Mouse (Mus musculus) limb, embryonic 13.5 days (tissue): ENCODE data around the gene Il22ra2. TPM values are rescaled to one million over a fixed set of nuclear protein-coding genes. Genes with fewer than 3 reads are reported as not detected.
A peak's percentile ranks its signal among the peaks of the same experiment; 100 is the strongest.

Experiments
- ATAC-seq: fragments of 200-750 bp; cut with Nextera tagmentation; 2 replicates; pipeline ENCODE4 v1.8.0; 2017; ENCODE audit warnings: low read depth, moderate number of reproducible peaks, moderate TSS enrichment; ENCODE audit not compliant: low FRiP score
- H3K27ac ChIP-seq: fragments of 300-500 bp; sonication (generic); 2 replicates; pipeline ENCODE4 v1.5.1; 2015; ENCODE audit warnings: inconsistent platforms, mild to moderate bottlenecking, moderate library complexity
- H3K27me3 ChIP-seq: fragments of 300-500 bp; sonication (generic); 2 replicates; pipeline ENCODE4 v1.6.1; 2015; ENCODE audit warnings: mild to moderate bottlenecking, inconsistent platforms
- H3K36me3 ChIP-seq: fragments of 300-500 bp; sonication (generic); 2 replicates; pipeline ENCODE4 v1.6.1; 2015; ENCODE audit warnings: inconsistent platforms, mild to moderate bottlenecking, moderate library complexity
- H3K4me1 ChIP-seq: fragments of 300-500 bp; sonication (generic); 2 replicates; pipeline ENCODE4 v1.6.1; 2015; ENCODE audit warnings: inconsistent platforms
- H3K4me2 ChIP-seq: fragments of 300-500 bp; sonication (generic); replicated peaks from 2 replicates; pipeline ENCODE4 v1.6.1; 2015; ENCODE audit warnings: inconsistent platforms, mild to moderate bottlenecking, moderate library complexity
- H3K4me3 ChIP-seq: fragments of 300-500 bp; sonication (generic); 2 replicates; pipeline ENCODE4 v1.5.1; 2015; ENCODE audit warnings: moderate library complexity, mild to moderate bottlenecking, inconsistent platforms
- H3K9ac ChIP-seq: fragments of 300-500 bp; sonication (generic); 2 replicates; pipeline ENCODE4 v1.6.1; 2015; ENCODE audit warnings: mild to moderate bottlenecking, inconsistent platforms
- H3K9me3 ChIP-seq: fragments of 300-500 bp; sonication (generic); 2 replicates; pipeline ENCODE4 v1.6.1; 2016; ENCODE audit warnings: inconsistent platforms
- WGBS: fragments of 180-500 bp; shearing (Covaris S2); methylation state at CpG from one replicate; pipeline ENCODE4 v1.1.7; 2015; 5-methylcytosine and 5-hydroxymethylcytosine counted together
- polyA plus RNA-seq: library from polyadenylated mRNA; unstranded; fragments of >200 nt; fragmentation: Nextera tagmentation; extraction: Ambion mirVana; gene quantifications from 2 replicates; pipeline ENCODE4 v1.2.1, GENCODE M21; 2015

The Il22ra2 gene
- polyA plus RNA-seq, 1 experiment from 2014 or later: not detected

- Histone ChIP-seq H3K27ac (no peak overlapping the region), H3K4me1 (peaks cover 12% of the 10 kb centered on the region), H3K9ac (no peak overlapping the region), H3K27me3 (no peaks in the 10 kb centered on the region), H3K9me3 (no peaks in the 10 kb centered on the region), H3K4me3 (no peak overlapping the region), H3K4me2 (no peak overlapping the region), H3K36me3 (peaks cover 29% of the 10 kb centered on the region)
- 49% methylated on average over 2 of the region's 2 CpGs for WGBS
- ATAC-seq: no peak
These were observed 10.2 kb upstream of the Il22ra2 start for GRCm38 (mm10) chr10:19611616-19612015.

GRCm38 (mm10) chr10:19613111-19613753 is 8.6 kb upstream of the Il22ra2 start:
- H3K36me3 ChIP-seq: peaks cover 14% of the 10 kb centered on the region
- WGBS: 34% methylated on average over 7 of the region's 7 CpGs
- peaks cover 12% of the 10 kb centered on the region for H3K4me1 ChIP-seq
- 0 out of 2 replicates have a peak overlapping the region, but pooled peaks have one; percentile 8 for H3K9ac ChIP-seq
- no peaks in the 10 kb centered on the region for H3K27me3 ChIP-seq
- H3K27ac ChIP-seq: peak overlapping the region; percentile 79; the same call in 1 of the 2 replicates
- H3K4me3 ChIP-seq: no peak overlapping the region
- 0 out of 2 replicates have a peak, but pooled peaks have one; percentile 57 for ATAC-seq
- H3K9me3 ChIP-seq: no peaks in the 10 kb centered on the region
- H3K4me2 ChIP-seq: peak overlapping the region; percentile 27; the same call in 1 of the 2 replicates

- ATAC-seq: no peak
- Histone ChIP-seq H3K9ac (no peak overlapping the region), H3K4me3 (no peak overlapping the region), H3K9me3 (no peaks in the 10 kb centered on the region), H3K36me3 (no peaks in the 10 kb centered on the region), H3K27me3 (no peaks in the 10 kb centered on the region), H3K4me2 (no peak overlapping the region), H3K4me1 (no peaks in the 10 kb centered on the region), H3K27ac (no peak overlapping the region)
- 86% methylated on average over 5 of the region's 5 CpGs for WGBS
These were observed 2.1 kb upstream of the Il22ra2 start for GRCm38 (mm10) chr10:19619736-19620135.

- no peak overlapping the region for H3K9ac ChIP-seq
- H3K9me3 ChIP-seq: no peaks in the 10 kb centered on the region
- no peaks in the 10 kb centered on the region for H3K27me3 ChIP-seq
- H3K27ac ChIP-seq: no peak overlapping the region
- no peak for ATAC-seq
- no peaks in the 10 kb centered on the region for H3K36me3 ChIP-seq
- H3K4me3 ChIP-seq: no peak overlapping the region
- 87% methylated on average over 1 of the region's 1 CpGs for WGBS
- no peak overlapping the region for H3K4me2 ChIP-seq
- no peaks in the 10 kb centered on the region for H3K4me1 ChIP-seq
These were observed 2.8 kb downstream of the Il22ra2 start for GRCm38 (mm10) chr10:19624617-19625016.

- WGBS: 88% methylated on average over 2 of the region's 2 CpGs
- Histone ChIP-seq H3K27ac (no peak overlapping the region), H3K4me3 (no peak overlapping the region), H3K9ac (no peak overlapping the region), H3K9me3 (no peaks in the 10 kb centered on the region), H3K4me1 (no peaks in the 10 kb centered on the region), H3K4me2 (no peak overlapping the region), H3K36me3 (no peaks in the 10 kb centered on the region), H3K27me3 (no peaks in the 10 kb centered on the region)
- no peak for ATAC-seq
These were observed 5.5 kb downstream of the Il22ra2 start for GRCm38 (mm10) chr10:19627342-19627741.

- Histone ChIP-seq H3K27me3 (no peaks in the 10 kb centered on the region), H3K4me2 (no peak overlapping the region), H3K4me3 (no peak overlapping the region), H3K4me1 (no peaks in the 10 kb centered on the region), H3K9ac (no peak overlapping the region), H3K9me3 (no peaks in the 10 kb centered on the region), H3K36me3 (no peaks in the 10 kb centered on the region), H3K27ac (no peak overlapping the region)
- no peak for ATAC-seq
- WGBS: 76% methylated on average over 4 of the region's 4 CpGs
These were observed 6.0 kb downstream of the Il22ra2 start for GRCm38 (mm10) chr10:19627748-19628147.

- Histone ChIP-seq H3K27ac (no peak overlapping the region), H3K4me1 (no peaks in the 10 kb centered on the region), H3K4me2 (no peak overlapping the region), H3K27me3 (no peaks in the 10 kb centered on the region), H3K9ac (no peak overlapping the region), H3K9me3 (no peaks in the 10 kb centered on the region), H3K36me3 (no peaks in the 10 kb centered on the region), H3K4me3 (no peak overlapping the region)
- WGBS: 74% methylated on average over 13 of the region's 13 CpGs
- ATAC-seq: no peak
These were observed 9.9 kb downstream of the Il22ra2 start for GRCm38 (mm10) chr10:19631616-19632195.

- H3K36me3 ChIP-seq: no peaks in the 10 kb centered on the region
- H3K4me1 ChIP-seq: no peaks in the 10 kb centered on the region
- ATAC-seq: no peak
- H3K9ac ChIP-seq: no peak overlapping the region
- no peak overlapping the region for H3K4me3 ChIP-seq
- H3K9me3 ChIP-seq: no peaks in the 10 kb centered on the region
- WGBS: 89% methylated on average over 5 of the region's 5 CpGs
- H3K27me3 ChIP-seq: no peaks in the 10 kb centered on the region
- no peak overlapping the region for H3K4me2 ChIP-seq
- H3K27ac ChIP-seq: no peak overlapping the region
These were observed 17.1 kb downstream of the Il22ra2 start for GRCm38 (mm10) chr10:19638851-19639250.

- Histone ChIP-seq H3K4me3 (no peak overlapping the region), H3K27ac (no peak overlapping the region), H3K9ac (no peak overlapping the region), H3K4me2 (no peak overlapping the region), H3K36me3 (no peaks in the 10 kb centered on the region), H3K9me3 (no peaks in the 10 kb centered on the region), H3K4me1 (no peaks in the 10 kb centered on the region), H3K27me3 (no peaks in the 10 kb centered on the region)
- ATAC-seq: no peak
- WGBS: 95% methylated on average over 1 of the region's 1 CpGs
These were observed 17.8 kb downstream of the Il22ra2 start for GRCm38 (mm10) chr10:19639630-19640029.

- H3K4me2 ChIP-seq: no peak overlapping the region
- 91% methylated on average over 2 of the region's 2 CpGs for WGBS
- ATAC-seq: no peak
These were observed 23.3 kb downstream of the Il22ra2 start for GRCm38 (mm10) chr10:19645119-19645518.

GRCm38 (mm10) chr10:19657426-19657825 is 35.6 kb downstream of the Il22ra2 start:
- ATAC-seq: no peak
- 88% methylated on average over 9 of the region's 9 CpGs for WGBS
- Histone ChIP-seq H3K4me1 (no peaks in the 10 kb centered on the region), H3K4me2 (no peak overlapping the region), H3K9me3 (no peaks in the 10 kb centered on the region), H3K36me3 (no peaks in the 10 kb centered on the region), H3K27ac (no peak overlapping the region), H3K9ac (no peak overlapping the region), H3K27me3 (no peaks in the 10 kb centered on the region), H3K4me3 (no peak overlapping the region)

More at GRCm38 (mm10) chr10:19645119-19645518, 23.3 kb downstream of the Il22ra2 start:
- no peaks in the 10 kb centered on the region for H3K4me1 ChIP-seq
- no peak overlapping the region for H3K4me3 ChIP-seq
- H3K27ac ChIP-seq: no peak overlapping the region
- no peaks in the 10 kb centered on the region for H3K9me3 ChIP-seq
- no peaks in the 10 kb centered on the region for H3K27me3 ChIP-seq
- H3K36me3 ChIP-seq: no peaks in the 10 kb centered on the region
- no peak overlapping the region for H3K9ac ChIP-seq

- Histone ChIP-seq H3K27me3 (no peaks in the 10 kb centered on the region), H3K27ac (no peak overlapping the region), H3K4me1 (no peaks in the 10 kb centered on the region), H3K9me3 (no peaks in the 10 kb centered on the region), H3K36me3 (no peaks in the 10 kb centered on the region), H3K9ac (no peak overlapping the region), H3K4me2 (no peak overlapping the region), H3K4me3 (no peak overlapping the region)
- no peak for ATAC-seq
- 77% methylated on average over 5 of the region's 5 CpGs for WGBS
These were observed 38.2 kb downstream of the Il22ra2 start for GRCm38 (mm10) chr10:19659953-19660352.

GRCm38 (mm10) chr10:19668973-19669372 is 47.2 kb downstream of the Il22ra2 start:
- ATAC-seq: no peak

More at GRCm38 (mm10) chr10:19668973-19669372, 47.2 kb downstream of the Il22ra2 start:
- no peaks in the 10 kb centered on the region for H3K9me3 ChIP-seq
- no peak overlapping the region for H3K9ac ChIP-seq
- H3K27me3 ChIP-seq: no peaks in the 10 kb centered on the region
- H3K4me2 ChIP-seq: no peak overlapping the region
- H3K36me3 ChIP-seq: no peaks in the 10 kb centered on the region
- WGBS: 86% methylated on average over 5 of the region's 5 CpGs
- H3K27ac ChIP-seq: no peak overlapping the region
- no peaks in the 10 kb centered on the region for H3K4me1 ChIP-seq
- H3K4me3 ChIP-seq: no peak overlapping the region
